Mouse (Mus musculus) forebrain, embryonic 16.5 days (tissue): ENCODE results near the gene Plcb3. TPM values are rescaled to one million over a fixed set of nuclear protein-coding genes. Genes with fewer than 3 reads are reported as not detected.

ENCODE experiments used
- ATAC-seq: fragments of 200-750 bp; cut with Nextera tagmentation; 2 replicates; pipeline ENCODE4 v1.8.0; 2017; ENCODE audit warnings: mild to moderate bottlenecking, moderate library complexity
- H3K27ac ChIP-seq: fragments of 300-500 bp; sonication (generic); 2 replicates; pipeline ENCODE4 v1.5.1; 2014; ENCODE audit warnings: low read length, control low read depth
- H3K27me3 ChIP-seq: fragments of 300-500 bp; sonication (generic); replicated peaks from 2 replicates; pipeline ENCODE4 v1.6.1; 2014; ENCODE audit warnings: low read length; ENCODE audit not compliant: control insufficient read depth, insufficient read depth
- H3K36me3 ChIP-seq: fragments of 300-500 bp; sonication (generic); 2 replicates; pipeline ENCODE4 v1.6.1; 2014; ENCODE audit not compliant: control insufficient read depth, insufficient read depth
- H3K4me1 ChIP-seq: fragments of 300-500 bp; sonication (generic); replicated peaks from 2 replicates; pipeline ENCODE4 v1.6.1; 2014; ENCODE audit warnings: low read length; ENCODE audit not compliant: control insufficient read depth, insufficient read depth
- H3K4me2 ChIP-seq: fragments of 300-500 bp; sonication (generic); 2 replicates; pipeline ENCODE4 v1.6.1; 2014; ENCODE audit warnings: mild to moderate bottlenecking, low read length, control low read depth
- H3K4me3 ChIP-seq: fragments of 300-500 bp; sonication (generic); replicated peaks from 2 replicates; pipeline ENCODE4 v1.5.1; 2014; ENCODE audit warnings: mild to moderate bottlenecking, low read length, control low read depth
- H3K9ac ChIP-seq: fragments of 300-500 bp; sonication (generic); replicated peaks from 2 replicates; pipeline ENCODE4 v1.6.1; 2014; ENCODE audit warnings: low read depth, low read length, control low read depth
- H3K9me3 ChIP-seq: fragments of 300-500 bp; sonication (generic); 2 replicates; pipeline ENCODE4 v1.6.1; 2016; ENCODE audit warnings: low read length; ENCODE audit not compliant: control insufficient read depth
- WGBS: fragments of 180-500 bp; shearing (Covaris S2); extraction: QIAGEN DNeasy Blood & Tissue Kit; methylation state at CpG from one replicate; pipeline ENCODE4 v1.1.7; 2014; 5-methylcytosine and 5-hydroxymethylcytosine counted together
- polyA plus RNA-seq: library from polyadenylated mRNA; unstranded; fragments of >200 nt; fragmentation: Nextera tagmentation; extraction: Ambion mirVana; gene quantifications from 2 replicates; pipeline ENCODE4 v1.2.1, GENCODE M21; 2015

The Plcb3 gene
- polyA plus RNA-seq = 11.5 and 12.3 TPM in 2 replicates

DNA sequence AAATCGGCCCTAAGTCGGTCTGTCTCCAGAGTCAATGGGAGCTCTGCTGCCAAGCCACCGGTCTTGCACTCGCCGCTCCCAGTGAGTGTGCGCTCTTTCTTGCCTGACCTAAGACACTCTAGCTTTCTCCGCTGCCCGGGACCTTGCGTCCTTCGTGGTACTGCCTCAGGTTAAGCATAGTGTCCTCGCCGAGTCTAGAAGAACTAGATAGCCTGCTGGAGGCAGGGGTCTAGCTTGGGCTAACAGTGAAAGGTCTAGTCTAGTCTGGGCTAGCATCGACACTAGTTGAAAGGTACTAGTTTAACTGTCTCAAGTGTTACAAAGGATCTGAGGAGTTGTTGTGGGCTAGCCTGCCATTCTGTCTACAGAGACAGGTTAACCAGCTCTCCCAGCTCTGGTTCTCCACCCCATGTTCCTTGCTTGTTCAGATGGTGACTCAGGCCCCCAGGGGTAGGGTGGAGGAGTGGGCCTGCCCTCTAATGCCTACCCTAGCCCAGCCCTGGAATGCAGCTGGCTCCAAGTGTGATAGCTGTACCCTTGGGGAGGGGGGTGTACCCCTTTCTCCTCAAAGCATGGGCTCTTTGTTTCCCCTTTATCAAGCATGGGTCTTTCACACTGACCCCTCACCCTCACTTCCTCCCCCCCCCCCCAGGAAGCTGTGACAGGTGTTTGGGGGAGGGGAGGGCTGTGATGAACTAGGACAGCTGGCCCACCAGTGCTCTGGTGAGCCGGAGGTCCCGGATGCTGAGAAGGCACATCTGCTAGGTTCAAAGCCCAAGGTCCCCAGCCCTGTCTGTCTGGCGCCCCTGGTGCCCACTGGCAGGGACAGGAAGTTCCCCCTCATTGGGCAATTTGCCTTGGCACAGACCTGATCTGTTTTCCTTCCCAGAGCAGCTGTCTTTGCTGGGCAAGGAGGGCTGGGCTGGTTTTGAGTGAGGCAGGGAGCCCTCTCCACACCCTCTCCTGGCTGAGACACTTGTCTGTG is at the start of gene Plcb3:
Gene Plcb3, minus strand, starts transcription at position 934 of the 985 bp plus-strand sequence.
- 0% methylated on average over 16 of the region's 16 CpGs for WGBS
- Histone ChIP-seq H3K4me3 (peak within 1 kb of the TSS; percentile 60), H3K4me1 (peaks cover 38% of the 10 kb centered on the region), H3K9me3 (no peaks in the 10 kb centered on the region), H3K4me2 (peak within 1 kb of the TSS; percentile 72), H3K9ac (peak within 1 kb of the TSS; percentile 85), H3K36me3 (peaks cover 6% of the 10 kb centered on the region), H3K27me3 (no peaks in the 10 kb centered on the region), H3K27ac (peak within 1 kb of the TSS; percentile 82)
- ATAC-seq = peak; percentile 5

DNA sequence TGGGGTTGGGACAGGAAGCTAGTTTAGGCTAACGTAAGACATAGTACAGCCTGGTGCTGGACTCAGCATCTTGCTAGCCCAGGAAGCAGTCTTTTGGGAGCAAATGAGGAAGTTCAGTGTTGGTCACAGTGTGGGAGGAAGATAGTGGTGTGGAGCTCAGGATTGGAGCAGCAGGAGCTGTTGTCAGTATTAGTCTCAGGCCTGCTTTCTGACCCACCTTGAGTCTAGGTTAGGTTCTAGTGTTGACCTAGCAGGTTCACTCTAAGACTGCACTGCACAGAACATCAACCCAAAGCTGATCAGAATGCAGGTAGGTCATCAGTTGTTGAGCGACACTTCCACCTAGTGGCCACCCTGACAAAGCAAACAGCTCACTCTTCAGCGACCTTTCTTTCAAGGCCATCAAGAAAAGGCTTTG is 44.0 kb upstream of the Plcb3 start:
- Histone ChIP-seq H3K4me1 (no peaks in the 10 kb centered on the region), H3K9me3 (no peaks in the 10 kb centered on the region), H3K36me3 (peaks cover 40% of the 10 kb centered on the region), H3K27me3 (no peaks in the 10 kb centered on the region), H3K4me3 (no peak overlapping the region), H3K27ac (no peak overlapping the region), H3K9ac (no peak overlapping the region), H3K4me2 (no peak overlapping the region)
- ATAC-seq = peak; percentile 57; the same call in 1 of the 2 replicates
- 58% methylated on average over 3 of the region's 3 CpGs for WGBS

DNA sequence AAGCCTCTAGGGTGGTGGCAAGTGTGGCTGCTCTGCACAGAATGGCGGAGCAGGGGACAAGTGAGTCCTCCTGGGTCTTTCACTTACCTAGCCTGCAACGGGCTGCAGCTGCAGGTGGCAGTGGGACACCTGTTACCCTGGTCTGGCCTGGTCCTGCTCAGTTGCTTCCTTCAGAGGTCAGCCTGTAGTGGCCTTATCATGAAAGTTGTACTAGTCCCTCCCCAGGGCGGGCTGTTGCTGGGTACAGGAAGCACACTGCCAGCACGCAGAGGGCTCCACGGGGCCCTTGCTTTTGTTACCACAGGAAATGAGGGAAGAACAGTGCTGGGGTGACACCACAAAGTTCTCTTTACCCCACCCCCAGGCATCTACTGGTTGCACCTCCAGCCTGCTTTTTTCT is 42.9 kb upstream of the Plcb3 start, which contains the start of gene Fermt3:
Gene Fermt3, minus strand, starts transcription at position 279 of the 400 bp plus-strand sequence.
- H3K4me3 ChIP-seq = no peak within 1 kb of the TSS
- H3K4me1 ChIP-seq = no peaks in the 10 kb centered on the region
- no peaks in the 10 kb centered on the region for H3K9me3 ChIP-seq
- 87% methylated on average over 5 of the region's 5 CpGs for WGBS
- ATAC-seq = no peak
- H3K9ac ChIP-seq = no peak within 1 kb of the TSS
- H3K36me3 ChIP-seq = peaks cover 32% of the 10 kb centered on the region
- H3K27ac ChIP-seq = no peak within 1 kb of the TSS
- H3K4me2 ChIP-seq = no peak within 1 kb of the TSS
- no peaks in the 10 kb centered on the region for H3K27me3 ChIP-seq

DNA sequence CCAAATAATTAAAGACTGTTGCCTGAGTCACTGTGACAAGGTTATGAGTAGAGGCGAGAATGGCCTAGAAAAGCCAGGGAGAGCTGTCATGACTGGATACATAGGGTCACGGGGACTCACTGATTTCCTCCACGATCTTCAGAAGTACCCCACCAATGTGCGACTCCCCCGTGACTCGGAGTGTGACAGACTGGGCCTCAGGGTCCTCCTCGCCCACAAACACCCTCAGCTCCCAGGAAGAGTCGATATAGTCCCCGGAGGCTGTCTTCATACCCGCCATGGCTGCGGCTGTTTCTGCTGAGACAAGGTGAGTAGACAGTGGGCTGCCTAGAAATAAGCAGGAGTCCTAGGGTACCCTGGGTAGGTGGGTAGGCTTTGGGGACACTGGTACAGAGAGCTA is 42.3 kb upstream of the Plcb3 start:
- H3K27ac ChIP-seq = no peak overlapping the region
- no peak for ATAC-seq
- H3K9me3 ChIP-seq = no peaks in the 10 kb centered on the region
- WGBS = 90% methylated on average over 11 of the region's 11 CpGs
- no peak overlapping the region for H3K4me3 ChIP-seq
- H3K4me1 ChIP-seq = no peaks in the 10 kb centered on the region
- no peak overlapping the region for H3K4me2 ChIP-seq
- no peak overlapping the region for H3K9ac ChIP-seq
- H3K27me3 ChIP-seq = no peaks in the 10 kb centered on the region
- H3K36me3 ChIP-seq = peaks cover 27% of the 10 kb centered on the region

DNA sequence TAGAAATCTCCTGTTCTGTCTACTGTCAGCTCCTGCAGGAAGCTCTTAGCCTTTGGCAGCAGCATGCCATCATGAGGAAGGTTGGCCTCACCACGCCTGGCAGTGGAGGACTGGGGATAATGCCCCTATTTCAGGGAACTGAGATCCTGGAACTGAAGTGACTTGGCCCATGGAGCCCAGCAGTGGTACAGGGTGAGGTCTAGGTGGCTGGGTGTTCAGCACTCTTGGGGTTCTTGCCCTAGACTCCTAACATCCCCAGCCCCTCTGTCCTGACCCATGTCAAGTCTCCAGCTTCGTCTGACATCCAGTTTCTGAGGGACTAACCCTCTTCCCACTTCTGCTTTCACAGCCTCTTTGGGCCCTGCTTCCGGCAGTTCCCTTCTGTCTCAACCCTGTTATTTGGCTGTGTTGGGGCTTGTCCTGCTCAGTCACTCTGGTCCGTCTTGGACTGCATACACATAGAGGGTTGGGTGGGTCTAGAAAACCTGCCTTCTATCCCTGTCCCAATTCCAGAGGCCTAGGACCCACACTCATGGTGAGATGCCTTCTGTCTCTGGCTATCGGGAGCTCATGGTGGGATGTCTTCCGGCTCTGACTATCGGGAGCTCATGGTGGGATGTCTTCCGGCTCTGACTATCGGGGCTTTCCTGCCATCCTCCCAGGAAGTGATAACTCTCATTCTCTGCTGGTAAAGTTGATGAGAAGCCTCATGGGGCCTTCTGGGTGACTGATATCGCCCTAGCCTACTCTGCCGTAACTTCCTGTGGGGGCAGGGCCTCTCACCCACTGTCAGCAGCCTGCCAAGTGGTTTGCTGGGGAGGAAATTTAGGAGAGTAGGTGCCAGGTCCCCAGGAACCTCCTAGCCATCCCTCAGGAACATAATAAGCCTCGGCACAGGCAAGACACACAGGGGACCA is 41.5 kb upstream of the Plcb3 start:
- WGBS = 84% methylated on average over 12 of the region's 12 CpGs
- Histone ChIP-seq H3K4me3 (no peak overlapping the region), H3K9ac (no peak overlapping the region), H3K4me2 (no peak overlapping the region), H3K9me3 (no peaks in the 10 kb centered on the region), H3K36me3 (peaks cover 23% of the 10 kb centered on the region), H3K27me3 (no peaks in the 10 kb centered on the region), H3K27ac (no peak overlapping the region), H3K4me1 (no peaks in the 10 kb centered on the region)
- ATAC-seq = no peak

DNA sequence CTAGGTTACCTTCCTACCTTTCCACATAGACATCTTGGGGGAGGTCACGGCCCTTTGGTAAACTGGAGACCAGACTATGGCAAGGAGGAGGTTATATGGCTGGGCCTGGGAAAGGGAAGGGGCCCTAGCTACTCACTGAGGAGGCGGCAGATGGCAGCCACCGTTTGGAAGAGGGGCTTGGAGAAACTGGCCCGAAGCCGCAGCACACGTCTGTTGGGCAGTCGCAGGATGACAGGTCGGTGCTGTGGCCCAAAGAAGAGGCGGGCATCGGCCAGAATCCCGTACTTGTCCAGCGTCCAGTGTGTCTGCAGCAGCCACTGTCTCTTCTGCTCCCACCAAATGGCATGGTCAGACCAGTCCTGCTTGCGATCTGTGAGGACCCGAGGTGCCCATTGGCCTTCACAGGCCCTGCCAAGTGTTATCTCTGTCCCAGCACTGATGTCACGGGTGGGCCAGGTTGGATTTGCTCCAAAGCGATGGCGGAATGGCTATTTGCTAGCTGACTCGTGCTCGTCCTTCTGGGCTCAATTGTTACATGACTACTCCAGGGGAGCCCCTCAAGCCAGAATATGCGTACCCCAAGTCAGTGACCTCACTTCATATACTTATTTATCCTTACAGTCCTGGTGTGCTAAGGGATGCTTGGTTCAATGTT is 38.3 kb upstream of the Plcb3 start:
- ATAC-seq = no peak
- Histone ChIP-seq H3K27me3 (no peaks in the 10 kb centered on the region), H3K27ac (no peak overlapping the region), H3K4me2 (no peak overlapping the region), H3K4me3 (no peak overlapping the region), H3K4me1 (no peaks in the 10 kb centered on the region), H3K9me3 (no peaks in the 10 kb centered on the region), H3K9ac (no peak overlapping the region), H3K36me3 (peaks cover 4% of the 10 kb centered on the region)
- WGBS = 91% methylated on average over 20 of the region's 20 CpGs

DNA sequence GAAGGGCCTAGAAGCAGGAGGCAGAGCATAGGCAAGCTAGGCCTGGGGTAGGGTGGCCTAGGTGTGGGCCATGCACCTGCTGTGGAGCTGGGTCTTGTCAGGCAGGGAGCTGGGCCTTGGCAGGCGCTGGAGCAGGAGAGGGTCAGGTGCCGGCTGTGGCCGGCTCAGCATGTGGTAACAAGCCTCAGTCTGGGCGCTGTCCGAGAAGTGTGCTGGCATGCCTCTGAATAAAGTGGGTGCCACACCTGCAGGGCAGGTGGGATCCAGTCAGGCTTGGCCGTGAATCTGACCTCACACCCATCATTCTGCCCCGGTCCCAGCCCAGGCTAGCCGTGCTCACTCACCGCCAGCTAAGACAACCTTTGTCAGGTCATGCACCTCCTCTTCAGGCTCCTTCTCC is 37.7 kb upstream of the Plcb3 start:
- no peaks in the 10 kb centered on the region for H3K9me3 ChIP-seq

DNA sequence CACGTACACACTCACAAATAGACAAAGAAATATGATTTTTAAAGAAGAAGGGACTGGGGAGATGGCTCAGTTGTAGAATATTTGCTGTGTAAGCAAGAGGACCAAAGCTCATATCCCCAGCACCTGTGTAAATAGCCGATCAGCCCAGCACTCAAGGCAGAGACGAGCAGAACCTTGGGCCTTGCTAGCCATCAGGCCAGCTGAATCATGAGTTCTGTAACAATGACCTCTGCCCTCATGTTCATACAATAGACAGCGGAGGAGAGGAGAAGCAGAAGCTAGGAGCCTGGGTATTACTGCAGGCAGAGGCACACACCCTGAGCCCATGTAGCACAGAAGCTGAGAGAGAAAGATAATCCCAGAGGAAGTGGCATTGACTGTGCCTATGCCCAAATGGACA is 36.2 kb upstream of the Plcb3 start:
- WGBS = 80% methylated on average over 4 of the region's 4 CpGs
- no peaks in the 10 kb centered on the region for H3K36me3 ChIP-seq
- H3K4me3 ChIP-seq = no peak overlapping the region

More for the DNA sequence above, 37.7 kb upstream of the Plcb3 start:
- H3K27me3 ChIP-seq = no peaks in the 10 kb centered on the region
- peaks cover 4% of the 10 kb centered on the region; the same call in 1 of the 2 replicates for H3K36me3 ChIP-seq
- H3K4me3 ChIP-seq = no peak overlapping the region
- WGBS = 86% methylated on average over 9 of the region's 9 CpGs
- H3K27ac ChIP-seq = no peak overlapping the region
- ATAC-seq = no peak
- no peaks in the 10 kb centered on the region for H3K4me1 ChIP-seq
- no peak overlapping the region for H3K9ac ChIP-seq
- H3K4me2 ChIP-seq = no peak overlapping the region

More for the DNA sequence above, 36.2 kb upstream of the Plcb3 start:
- H3K9ac ChIP-seq = no peak overlapping the region
- no peak for ATAC-seq
- no peaks in the 10 kb centered on the region for H3K4me1 ChIP-seq
- H3K9me3 ChIP-seq = no peaks in the 10 kb centered on the region
- H3K4me2 ChIP-seq = no peak overlapping the region
- no peak overlapping the region for H3K27ac ChIP-seq
- no peaks in the 10 kb centered on the region for H3K27me3 ChIP-seq
